Comparison of ENCODE assay signal across 18 mouse cellular contexts in the genomic region with DNA sequence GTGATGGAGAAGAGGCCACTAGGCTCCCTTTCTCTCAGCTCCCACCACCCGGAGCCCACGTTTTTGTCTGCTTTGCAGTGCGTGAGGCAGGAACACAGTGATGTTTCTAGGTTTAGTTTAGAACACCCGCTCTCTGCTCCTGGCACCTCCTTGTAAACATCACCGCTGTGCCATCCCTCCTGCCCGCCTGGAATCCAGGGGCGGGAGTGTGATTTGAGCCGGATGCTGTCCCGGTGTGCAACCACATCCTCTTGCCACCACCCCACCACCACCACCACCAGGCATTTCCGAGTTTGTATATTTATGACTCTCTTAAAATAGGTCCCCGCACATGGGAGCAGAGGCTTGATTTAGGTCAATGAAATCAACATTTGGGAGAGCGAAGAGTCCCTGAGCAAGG. TPM values are rescaled to one million over a fixed set of nuclear protein-coding genes. Genes with fewer than 3 reads are reported as not detected.
DNase-seq lines count a peak whose midpoint lies in the region; TF ChIP-seq lines count a peak whose summit lies in the region.
"Had no signal": no experiment of that assay in that cellular context is flagged by ENCODE, and none has a peak within 500 bp of the region (broad histone marks: within the 10 kb centered on the region; RNA-seq: fewer than 3 reads in every experiment).

No protein-coding gene starts in this region.

- H3K27me3 ChIP-seq in kidney, adult 2 months (replicated peaks; ENCODE audit: control insufficient read depth, insufficient read depth, low read length): no peaks in the 10 kb centered on the region
- H3K27me3 ChIP-seq: hindbrain, embryonic 15.5 days; Patski; stomach, embryonic 15.5 days had no signal

- no peak for DNase-seq in kidney, adult 2 months
- no peak for DNase-seq in kidney, postnatal 10 days
- DNase-seq in right cerebral cortex, adult 2 months (ENCODE audit: low spot score in 2 of 2): peak; percentile 38 to 44
- no peak for DNase-seq in right cerebral cortex, postnatal 10 days (ENCODE audit: low spot score in 2 of 2)
- DNase-seq in induced T-regulatory cell, adult 2 months (ENCODE audit: low read depth): peak; percentile 4
- DNase-seq in naive thymus-derived CD4-positive, alpha-beta T cell, adult 2 months (ENCODE audit: low read depth): peak; percentile 23
- no peak for DNase-seq in embryo, embryonic 10.5 days (ENCODE audit: low spot score)
- DNase-seq: cerebellum, adult 8-10 months; heart, adult 2 months; lung, postnatal 36 days had no signal

- WGBS in kidney, adult 2 months: 52% methylated on average over 12 of the region's 12 CpGs

- no peak overlapping the region for H3K4me3 ChIP-seq in kidney, adult 2 months (ENCODE audit: insufficient read depth, low read depth, low read length)
- H3K4me3 ChIP-seq: heart, adult 2 months; hindbrain, embryonic 15.5 days; stomach, embryonic 15.5 days had no signal

- peak overlapping the region; percentile 92 for H3K27ac ChIP-seq in kidney, adult 2 months (ENCODE audit: insufficient read depth, low read depth, low read length)
- H3K27ac ChIP-seq: heart, adult 2 months; hindbrain, embryonic 15.5 days; liver, embryonic 14.5 days had no signal

- TF ChIP-seq CTCF in kidney, adult 2 months (conservative IDR thresholded peaks at IDR 0.05; ENCODE audit: insufficient read depth, insufficient read length, low read depth, low read length): no peak

- H3K36me3 ChIP-seq in kidney, adult 2 months (ENCODE audit: control insufficient read depth, insufficient read depth, low read length): no peaks in the 10 kb centered on the region
- H3K36me3 ChIP-seq: hindbrain, embryonic 15.5 days; stomach, embryonic 15.5 days had no signal

- TF ChIP-seq POLR2A in kidney, adult 2 months (IDR thresholded peaks at IDR 0.05; ENCODE audit: low read depth, low read length): no peak

- peaks cover 30% of the 10 kb centered on the region for H3K4me1 ChIP-seq in kidney, adult 2 months (ENCODE audit: control insufficient read depth, insufficient read depth, low read length)
- H3K4me1 ChIP-seq: hindbrain, embryonic 15.5 days had no signal

RNA-seq across cellular contexts. Expression of gene D330020A13Rik, which starts 38.5 kb away (rescaled TPM):
- 0.09 and 0.22 TPM in 2 replicates for polyA plus RNA-seq in kidney, adult 2 months (2012; rRNA removed)
- polyA plus RNA-seq: forebrain, embryonic 16.5 days; heart, adult 2 months; heart, postnatal 0 days; limb, embryonic 11.5 days; liver, embryonic 14.5 days; midbrain, embryonic 11.5 days had no signal

RNA-seq across cellular contexts. Expression of gene B4galnt3, which starts 38.7 kb away (rescaled TPM):
- polyA plus RNA-seq in kidney, adult 2 months (2012; rRNA removed): 28.9 and 35.3 TPM in 2 replicates

Comparison
In these comparisons a context has a peak if more than half of its experiments do, and no peak if none do; other contexts are left out.
1. DNase-seq: peak in right cerebral cortex, adult 2 months (2 of 2), induced T-regulatory cell, adult 2 months (single experiment) and naive thymus-derived CD4-positive, alpha-beta T cell, adult 2 months (single experiment); none in kidney, adult 2 months (single experiment), kidney, postnatal 10 days (single experiment), right cerebral cortex, postnatal 10 days (0 of 2) and embryo, embryonic 10.5 days (single experiment).